Mouse (Mus musculus) brain, embryonic 14.5 days (tissue): ENCODE measurements around the gene Cenpp.

Experiments
- CTCF ChIP-seq: fragments of 200-500 bp; IDR thresholded peaks from 2 replicates; pipeline ENCODE4 v1.5.1; 2012; ENCODE audit warnings: inconsistent platforms, mild to moderate bottlenecking, moderate library complexity, borderline replicate concordance; ENCODE audit not compliant: insufficient read depth, insufficient read length; ENCODE audit errors: extremely low read depth
- POLR2A ChIP-seq: fragments of 200-500 bp; IDR thresholded peaks from 2 replicates; pipeline ENCODE4 v1.6.1; 2012; ENCODE audit warnings: mild to moderate bottlenecking, inconsistent platforms, borderline replicate concordance; ENCODE audit not compliant: poor library complexity, insufficient read depth, insufficient read length, severe bottlenecking; ENCODE audit errors: extremely low read depth

DNA sequence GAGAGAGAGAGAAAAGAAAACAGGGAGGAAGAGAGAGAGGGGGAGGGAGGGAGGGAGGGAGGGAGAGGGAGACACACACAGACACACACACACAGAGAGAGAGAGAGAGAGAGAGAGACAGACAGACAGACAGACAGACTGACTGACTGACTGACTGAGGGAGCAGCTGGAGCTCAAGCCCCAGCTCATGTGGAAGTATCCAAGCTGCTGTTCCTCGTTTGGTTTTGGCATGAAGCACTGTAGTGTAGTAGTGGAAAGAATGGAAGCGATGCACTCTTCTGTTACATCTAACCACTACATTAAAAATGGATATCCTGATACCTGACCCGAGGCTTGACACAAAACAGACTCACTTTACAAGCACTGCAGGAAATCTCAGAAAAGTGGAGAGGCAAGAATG, 106.9 kb downstream of the Cenpp start:
- no peak for TF ChIP-seq CTCF
- TF ChIP-seq POLR2A = no peak
